Mouse (Mus musculus): ENCODE results near the gene Vmn2r121.

Vmn2r121 gene

GRCm38 (mm10) chrX:124135852-124136251, at the start of gene Vmn2r121:
Gene Vmn2r121 (minus strand): TSS chrX:124135952.
- no peak for DNase-seq

Measured in spleen, adult 18-20 months (tissue).